Mouse (Mus musculus) embryonic fibroblast, embryonic 13.5 days (primary cell): ENCODE measurements at regions not wholly inside any gene's neighbourhood (a gene's known extent, or its start where the extent isn't known, plus 50 kb on each side); places are given as distances from the start of the nearest gene placed in this dataset.

Source experiments
- CTCF ChIP-seq: IDR thresholded peaks from 2 replicates; pipeline ENCODE4 v1.5.1; 2011; ENCODE audit warnings: mild to moderate bottlenecking, control low read depth, low read length, moderate library complexity, borderline replicate concordance; ENCODE audit not compliant: insufficient read depth
- POLR2A ChIP-seq: IDR thresholded peaks from 2 replicates; pipeline ENCODE4 v1.6.1; 2011; ENCODE audit warnings: low read depth, mild to moderate bottlenecking, control low read depth, low read length, moderate library complexity

DNA sequence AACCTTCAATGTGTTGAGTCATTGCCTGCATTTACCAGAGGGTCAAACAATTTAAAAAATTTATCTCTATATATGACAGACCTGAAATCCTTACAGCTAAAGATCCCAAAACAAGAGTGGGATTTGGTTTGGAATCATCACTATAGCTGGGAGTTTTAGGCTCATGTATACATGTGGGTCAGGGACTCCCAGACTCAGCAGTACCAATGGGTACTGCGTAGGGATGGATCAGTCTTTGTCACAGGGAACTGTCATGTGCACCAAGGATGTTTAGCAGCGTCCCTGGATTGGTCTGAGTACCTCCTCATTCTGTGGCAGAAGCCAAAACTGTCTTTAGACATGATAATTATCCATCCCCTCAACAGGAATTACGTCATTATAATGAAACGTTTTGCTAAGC, 250.2 kb upstream of the Clnk start:
- TF ChIP-seq CTCF, result no peak
- TF ChIP-seq POLR2A, result no peak
